ENCODE assay signal across 8 mouse cellular contexts in genomic region chr2:170401211-170401799, GRCm38 (mm10). TPM values are rescaled to one million over a fixed set of nuclear protein-coding genes. Genes with fewer than 3 reads are reported as not detected.
DNase-seq lines count a peak whose midpoint lies in the region; ATAC-seq and TF ChIP-seq lines count a peak whose summit lies in the region.

No protein-coding gene starts in this region.

- no peaks in the 10 kb centered on the region for H3K9me3 ChIP-seq in E14TG2a.4 (ENCODE audit: low read length)
- no peaks in the 10 kb centered on the region for H3K9me3 ChIP-seq in forebrain, embryonic 16.5 days (ENCODE audit: control insufficient read depth, low read length)
- H3K9me3 ChIP-seq in lung, embryonic 15.5 days, result no peaks in the 10 kb centered on the region

- WGBS in forebrain, embryonic 16.5 days, result 1% methylated on average over 17 of the region's 17 CpGs
- 1% methylated on average over 17 of the region's 17 CpGs for WGBS in lung, embryonic 15.5 days

- H3K9ac ChIP-seq in forebrain, embryonic 16.5 days (replicated peaks; ENCODE audit: low read depth, low read length), result 0 out of 2 replicates have a peak overlapping the region, but pooled peaks have one; percentile 16
- 0 out of 2 replicates have a peak overlapping the region, but pooled peaks have one; percentile 29 for H3K9ac ChIP-seq in lung, embryonic 15.5 days

- peak; percentile 75 for TF ChIP-seq CTCF in E14TG2a.4 (conservative IDR thresholded peaks at IDR 0.05; ENCODE audit: low read length)

- H3K27me3 ChIP-seq in E14TG2a.4 (ENCODE audit: insufficient read depth, low read length), result peaks cover 29% of the 10 kb centered on the region
- H3K27me3 ChIP-seq in forebrain, embryonic 16.5 days (replicated peaks; ENCODE audit: control insufficient read depth, insufficient read depth, low read length), result no peaks in the 10 kb centered on the region
- no peaks in the 10 kb centered on the region for H3K27me3 ChIP-seq in lung, embryonic 15.5 days

- no peak overlapping the region for H3K27ac ChIP-seq in forebrain, embryonic 16.5 days (ENCODE audit: low read length)
- no peak overlapping the region for H3K27ac ChIP-seq in lung, embryonic 15.5 days

- H3K4me2 ChIP-seq in forebrain, embryonic 16.5 days (ENCODE audit: low read length), result peak overlapping the region; percentile 51
- H3K4me2 ChIP-seq in lung, embryonic 15.5 days, result peak overlapping the region; percentile 60

- peaks cover 44% of the 10 kb centered on the region for H3K4me1 ChIP-seq in E14TG2a.4 (replicated peaks; ENCODE audit: low read depth, low read length)
- peaks cover 22% of the 10 kb centered on the region for H3K4me1 ChIP-seq in forebrain, embryonic 16.5 days (replicated peaks; ENCODE audit: control insufficient read depth, insufficient read depth, low read length)
- H3K4me1 ChIP-seq in lung, embryonic 15.5 days, result peaks cover 33% of the 10 kb centered on the region

- DNase-seq in heart, postnatal 4 days, result peak; percentile 83
- peak; percentile 58 for DNase-seq in layer of hippocampus, adult 9-10 months (ENCODE audit: low spot score)
- DNase-seq in ovary, adult 18-20 months (ENCODE audit: low spot score), result peak; percentile 40
- DNase-seq in thymus, postnatal 0 days (ENCODE audit: low spot score), result peak; percentile 67

- H3K36me3 ChIP-seq in E14TG2a.4 (ENCODE audit: insufficient read depth, low read length), result no peaks in the 10 kb centered on the region
- H3K36me3 ChIP-seq in forebrain, embryonic 16.5 days (ENCODE audit: control insufficient read depth, insufficient read depth), result no peaks in the 10 kb centered on the region
- H3K36me3 ChIP-seq in lung, embryonic 15.5 days, result no peaks in the 10 kb centered on the region

- ATAC-seq in cerebellum, adult (ENCODE audit: insufficient number of reproducible peaks, low FRiP score, low TSS enrichment), result peak; percentile 79
- ATAC-seq in forebrain, embryonic 16.5 days, result peak; percentile 79
- ATAC-seq in lung, embryonic 15.5 days (ENCODE audit: borderline replicate concordance, extremely low read depth, low FRiP score, low TSS enrichment), result peak; percentile 35; the same call in 1 of the 2 replicates

- peak overlapping the region; percentile 39; the same call in 1 of the 2 replicates for H3K4me3 ChIP-seq in E14TG2a.4 (replicated peaks; ENCODE audit: low read length)
- H3K4me3 ChIP-seq in forebrain, embryonic 16.5 days (replicated peaks; ENCODE audit: low read length), result peak overlapping the region; percentile 24
- peak overlapping the region; percentile 33 for H3K4me3 ChIP-seq in lung, embryonic 15.5 days

RNA-seq across cellular contexts. Expression of gene Bcas1, which starts 26.3 kb away (rescaled TPM):
- polyA plus RNA-seq in forebrain, embryonic 16.5 days (2015; fragmentation: Nextera tagmentation; extraction: Ambion mirVana), result 1.9 TPM in 2 replicates
- under 1 TPM; 0.24 to 0.97 TPM for total RNA-seq in heart, postnatal 4 days (2021)
- polyA plus RNA-seq in lung, embryonic 15.5 days (2015; fragmentation: Nextera tagmentation; extraction: Ambion mirVana), result 1.9 and 2.6 TPM in 2 replicates
- polyA plus RNA-seq in thymus, postnatal 0 days (2015; fragmentation: Nextera tagmentation; extraction: Ambion mirVana), result 0.79 and 0.80 TPM in 2 replicates
